22 mouse cellular contexts compared by ENCODE assay signal in genomic region chr6:145488251-145488650, GRCm38 (mm10).
"Had no signal": no experiment of that assay in that cellular context is flagged by ENCODE, and none has a peak within 500 bp of the region (broad histone marks: within the 10 kb centered on the region; RNA-seq: fewer than 3 reads in every experiment).

No protein-coding gene starts in this region.

- ATAC-seq: liver, embryonic 12.5 days; midbrain, embryonic 15.5 days had no signal

- H3K9ac ChIP-seq: limb, embryonic 13.5 days; liver, embryonic 12.5 days; liver, embryonic 15.5 days; lung, embryonic 15.5 days; midbrain, embryonic 15.5 days; neural tube, embryonic 13.5 days; stomach, embryonic 15.5 days had no signal

- H3K9me3 ChIP-seq: limb, embryonic 10.5 days; limb, embryonic 13.5 days; liver, embryonic 12.5 days; liver, embryonic 15.5 days; lung, embryonic 15.5 days; midbrain, embryonic 15.5 days; neural tube, embryonic 13.5 days; stomach, embryonic 15.5 days had no signal

- H3K27me3 ChIP-seq: limb, embryonic 13.5 days; liver, embryonic 12.5 days; liver, embryonic 15.5 days; lung, embryonic 15.5 days; midbrain, embryonic 15.5 days; neural tube, embryonic 13.5 days; stomach, embryonic 15.5 days had no signal

- H3K4me3 ChIP-seq: layer of hippocampus, adult 2 months; limb, embryonic 10.5 days; limb, embryonic 13.5 days; liver, embryonic 12.5 days; liver, embryonic 15.5 days; lung, embryonic 15.5 days; midbrain, embryonic 15.5 days; myocyte; neural tube, embryonic 13.5 days; stomach, embryonic 15.5 days had no signal

- H3K36me3 ChIP-seq: limb, embryonic 10.5 days; limb, embryonic 13.5 days; liver, embryonic 12.5 days; liver, embryonic 15.5 days; lung, embryonic 15.5 days; midbrain, embryonic 15.5 days; neural tube, embryonic 13.5 days; stomach, embryonic 15.5 days had no signal

- H3K4me1 ChIP-seq: liver, embryonic 12.5 days; liver, embryonic 15.5 days had no signal

- H3K27ac ChIP-seq: kidney, postnatal 0 days; layer of hippocampus, adult 2 months; limb, embryonic 10.5 days; limb, embryonic 13.5 days; liver, embryonic 12.5 days; liver, embryonic 15.5 days; lung, embryonic 15.5 days; midbrain, embryonic 15.5 days; neural tube, embryonic 13.5 days; stomach, embryonic 15.5 days had no signal

- DNase-seq: kidney, postnatal 25 days; layer of hippocampus, adult 9-11 months; liver; lung, adult 18-20 months; lung, postnatal 14 days; lung, postnatal 4 days; retina, postnatal 1 day; right cerebral cortex, postnatal 25 days; spleen, adult 18-20 months; thymus, postnatal 25 days had no signal

- H3K4me2 ChIP-seq: limb, embryonic 13.5 days; liver, embryonic 12.5 days; liver, embryonic 15.5 days; lung, embryonic 15.5 days; midbrain, embryonic 11.5 days; midbrain, embryonic 15.5 days; neural tube, embryonic 13.5 days; stomach, embryonic 15.5 days had no signal
